Mouse (Mus musculus): Measurements from ENCODE around the gene Asb9.

The Asb9 gene

DNA sequence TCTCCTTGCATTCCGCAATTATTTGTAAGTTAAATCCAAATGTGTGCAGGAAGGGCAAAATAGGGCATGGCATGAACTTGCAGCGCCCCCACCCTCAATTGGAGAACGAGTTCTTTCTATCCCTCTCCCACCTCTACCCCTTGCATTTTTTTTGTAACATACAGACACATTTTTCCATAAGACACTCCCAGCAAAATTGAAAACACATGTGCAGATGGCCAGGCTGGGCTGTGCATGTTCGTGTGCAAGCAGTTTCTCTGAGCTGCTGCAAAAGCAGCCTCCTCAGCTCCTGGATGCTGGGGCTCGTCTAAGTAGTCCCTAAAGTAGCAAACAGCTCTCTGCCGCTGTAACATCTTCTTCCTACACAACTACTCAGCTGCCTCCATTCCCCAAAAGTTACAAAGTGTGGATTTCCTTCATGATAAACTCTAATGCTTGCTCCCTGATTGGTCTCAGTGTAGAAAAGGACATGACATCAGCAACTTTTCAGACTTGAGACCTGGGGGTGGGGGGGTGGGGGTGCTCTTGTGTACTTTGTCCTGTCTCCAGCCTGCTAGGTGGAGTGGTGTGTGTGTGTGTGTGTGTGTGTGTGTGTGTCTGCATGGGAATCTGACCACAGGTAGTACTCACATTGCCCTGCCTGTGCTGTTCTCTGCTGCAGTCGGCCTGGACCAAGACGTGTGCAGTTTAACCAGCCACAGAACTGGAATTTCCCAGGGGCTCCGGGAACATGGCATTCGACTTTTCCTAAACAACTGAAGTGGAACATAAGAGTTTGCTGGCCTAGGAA is at the start of gene Asb9:
TSS of gene Asb9 (plus strand) at position 619 of the 790 bp plus-strand sequence.
- no peak for DNase-seq (ENCODE audit: low spot score)

GRCm38 (mm10) chrX:164459205-164459878 is 46.8 kb upstream of the Asb9 start:
- DNase-seq (ENCODE audit: low spot score), result no peak

GRCm38 (mm10) chrX:164502258-164502657 is 3.9 kb upstream of the Asb9 start:
- DNase-seq (ENCODE audit: low spot score), result no peak

GRCm38 (mm10) chrX:164507068-164507467 is 941 bp downstream of the Asb9 start:
- no peak for DNase-seq (ENCODE audit: low spot score)

GRCm38 (mm10) chrX:164508728-164509127 is 2.6 kb downstream of the Asb9 start:
- DNase-seq (ENCODE audit: low spot score), result no peak

GRCm38 (mm10) chrX:164522138-164522537 is 16.0 kb downstream of the Asb9 start:
- DNase-seq (ENCODE audit: low spot score), result no peak

GRCm38 (mm10) chrX:164526566-164526965 is 20.4 kb downstream of the Asb9 start:
- DNase-seq (ENCODE audit: low spot score), result no peak

DNA sequence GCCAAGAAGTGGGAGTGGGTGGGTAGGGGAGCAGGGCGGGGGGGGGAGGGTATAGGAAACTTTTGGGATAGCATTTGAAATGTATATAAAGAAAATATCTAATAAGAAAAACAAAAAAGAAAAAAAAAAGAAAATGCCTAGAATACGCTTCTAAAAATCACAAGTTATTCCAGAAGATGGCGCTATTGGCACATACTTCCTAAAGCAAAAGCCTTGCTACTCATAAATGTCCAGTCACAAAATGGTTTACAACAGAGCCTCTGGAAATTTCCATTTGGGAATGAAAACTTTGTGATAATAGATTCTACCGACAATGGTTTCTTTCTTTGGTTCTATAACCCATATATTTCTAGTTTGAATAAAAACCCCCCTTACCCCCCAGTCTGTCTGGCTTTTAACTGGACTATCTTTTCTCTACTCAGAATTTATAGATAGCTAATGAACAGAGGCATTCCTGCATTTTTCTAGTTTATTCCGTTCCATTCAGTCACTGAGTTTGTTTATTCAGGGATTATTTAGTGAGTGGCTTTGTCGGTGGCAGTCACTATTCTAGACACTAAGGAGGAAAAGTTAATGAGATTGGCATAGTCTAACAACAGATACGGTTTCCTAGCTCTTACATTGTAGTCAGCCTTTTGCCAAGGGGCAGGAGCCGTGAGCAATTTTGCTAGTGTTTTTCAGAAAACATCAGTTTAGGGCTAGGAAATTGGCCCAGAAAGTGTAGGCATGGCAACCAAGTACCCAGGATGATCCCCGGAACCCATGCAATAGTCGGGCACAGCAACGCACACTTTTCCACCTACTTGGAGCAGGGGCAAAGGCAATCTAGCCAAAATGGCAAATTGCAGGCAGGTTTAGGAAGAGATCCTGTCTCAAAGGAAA is 35.5 kb downstream of the Asb9 start:
- DNase-seq (ENCODE audit: low spot score), result no peak

DNA sequence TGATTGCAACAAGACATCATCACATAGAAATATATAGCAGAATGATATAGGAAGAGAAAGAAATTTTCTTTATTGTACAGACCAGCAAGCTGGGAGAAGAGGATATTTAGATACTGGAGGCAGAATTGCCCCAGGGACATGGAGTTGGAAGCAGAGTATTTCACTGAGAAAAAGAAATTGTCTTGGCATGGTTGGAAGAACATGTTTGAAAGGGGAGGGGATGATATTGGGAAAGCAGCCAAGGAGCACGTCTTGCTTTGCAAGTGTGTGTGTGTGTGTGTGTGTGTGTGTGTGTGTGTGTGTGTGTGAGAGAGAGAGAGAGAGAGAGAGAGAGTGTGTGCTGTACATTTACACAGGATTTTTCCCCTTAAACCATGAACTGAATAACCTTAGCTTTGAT is 64.1 kb downstream of the Asb9 start:
- DNase-seq (ENCODE audit: low spot score), result no peak

DNA sequence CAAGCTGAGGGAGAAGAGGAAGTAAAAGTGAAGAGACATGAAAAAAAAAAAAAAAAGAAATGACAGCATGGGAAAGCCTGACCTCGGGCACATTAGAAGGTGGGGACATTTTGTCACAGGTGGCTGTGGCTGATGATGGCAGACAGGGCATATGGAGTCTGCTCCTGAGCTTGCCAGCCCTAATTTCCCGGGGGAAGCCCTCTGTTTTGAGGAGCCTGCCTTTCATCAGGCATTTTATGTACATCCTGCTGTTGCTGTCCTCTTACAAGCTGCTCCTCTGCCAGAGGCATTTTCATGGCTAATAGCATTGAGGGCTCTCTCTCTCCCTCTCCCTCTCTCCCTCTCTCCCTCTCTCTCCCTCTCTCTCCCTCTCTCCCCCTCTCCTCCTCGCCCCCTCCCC is 70.8 kb downstream of the Asb9 start:
- DNase-seq (ENCODE audit: low spot score), result no peak

Data from testis, postnatal 10 days (tissue).